Mouse (Mus musculus): Measurements from ENCODE around the gene Ift88. TPM values are rescaled to one million over a fixed set of nuclear protein-coding genes. Genes with fewer than 3 reads are reported as not detected.

Ift88 gene
- total and polyA plus RNA-seq, 2 experiments from 2014 or later: 4.5 to 7.3 TPM

DNA sequence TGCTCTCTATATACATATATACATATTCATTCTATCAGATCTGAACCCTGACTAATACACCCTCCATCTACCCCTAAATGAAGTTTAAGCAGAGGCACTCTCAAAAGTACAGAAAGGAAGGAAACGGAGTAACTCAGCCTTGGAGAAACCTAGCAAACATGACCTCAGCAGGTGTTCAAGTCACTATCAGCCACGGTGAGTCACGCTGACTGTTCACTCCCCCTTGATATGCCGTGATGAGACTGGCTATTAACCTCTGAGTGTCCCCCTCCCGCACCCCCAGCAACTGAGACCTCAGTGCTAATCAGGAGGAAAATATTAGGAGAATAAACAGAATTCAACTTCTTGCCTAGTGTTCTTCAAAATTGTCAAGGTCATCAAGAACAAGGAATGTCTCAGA is 38.2 kb upstream of the Ift88 start:
- 59% methylated on average over 5 of the region's 5 CpGs for WGBS
- Histone ChIP-seq H3K36me3 (replicated peaks; ENCODE audit: control insufficient read depth, insufficient read depth, low read length) (no peaks in the 10 kb centered on the region), H3K9me3 (replicated peaks; ENCODE audit: control insufficient read depth, low read length) (no peaks in the 10 kb centered on the region), H3K27ac (ENCODE audit: low read depth) (no peak overlapping the region), H3K4me2 (ENCODE audit: low read depth, low read length) (no peak overlapping the region), H3K4me1 (ENCODE audit: control insufficient read depth, insufficient read depth) (no peaks in the 10 kb centered on the region), H3K9ac (replicated peaks; ENCODE audit: low read depth, low read length) (no peak overlapping the region), H3K27me3 (ENCODE audit: control insufficient read depth, insufficient read depth, low read length) (no peaks in the 10 kb centered on the region), H3K4me3 (ENCODE audit: low read depth, low read length) (no peak overlapping the region)
- ATAC-seq (ENCODE audit: insufficient read depth, low read depth) (no peak), DNase-seq (ENCODE audit: low spot score) (no peak)
- TF ChIP-seq CTCF (IDR thresholded peaks at IDR 0.05; ENCODE audit: low read depth) (no peak), EP300 (IDR thresholded peaks at IDR 0.05; ENCODE audit: low read depth) (no peak)

DNA sequence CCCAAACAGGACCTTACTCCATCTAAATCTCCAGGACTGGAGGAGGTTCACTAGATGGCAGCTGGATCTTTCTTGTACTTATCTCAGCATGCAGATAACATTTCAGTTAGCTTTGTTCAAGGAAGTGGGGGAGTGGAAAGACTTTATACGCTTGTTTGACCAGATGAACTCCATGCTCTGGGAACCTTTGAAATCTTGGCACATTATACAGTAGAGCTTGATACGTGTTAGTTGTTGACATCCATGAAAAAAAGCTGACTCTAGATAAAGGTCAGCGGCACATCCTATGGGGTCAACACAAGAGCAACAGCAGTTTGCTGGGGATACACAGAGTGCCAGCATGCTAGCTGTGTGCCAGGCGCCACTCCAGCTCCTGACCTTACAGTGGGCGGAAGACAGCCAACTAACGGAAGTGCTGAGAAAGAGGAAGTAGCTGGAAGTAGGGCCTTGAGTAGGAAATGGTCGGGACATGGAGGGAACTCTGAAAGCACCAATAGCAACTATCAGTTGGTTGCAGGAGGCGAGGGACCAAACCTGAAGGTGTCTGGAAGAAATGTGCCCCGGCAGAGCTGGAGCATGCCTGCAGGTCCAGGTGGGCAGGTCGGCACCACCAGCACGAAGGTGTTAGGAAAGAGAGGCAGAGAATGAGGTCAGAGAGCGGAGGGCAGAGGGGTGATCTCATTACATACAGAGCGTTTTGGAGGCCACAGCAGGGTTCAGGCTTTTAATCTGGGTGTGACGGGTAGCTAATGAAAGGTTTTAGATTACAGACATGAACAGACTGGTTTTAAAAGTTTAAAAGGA is 36.9 kb upstream of the Ift88 start:
- no peak overlapping the region for H3K9ac ChIP-seq (replicated peaks; ENCODE audit: low read depth, low read length)
- H3K4me3 ChIP-seq (ENCODE audit: low read depth, low read length): no peak overlapping the region
- no peaks in the 10 kb centered on the region for H3K4me1 ChIP-seq (ENCODE audit: control insufficient read depth, insufficient read depth)
- TF ChIP-seq CTCF (IDR thresholded peaks at IDR 0.05; ENCODE audit: low read depth): no peak
- no peak for TF ChIP-seq EP300 (IDR thresholded peaks at IDR 0.05; ENCODE audit: low read depth)
- no peaks in the 10 kb centered on the region for H3K9me3 ChIP-seq (replicated peaks; ENCODE audit: control insufficient read depth, low read length)
- no peaks in the 10 kb centered on the region for H3K27me3 ChIP-seq (ENCODE audit: control insufficient read depth, insufficient read depth, low read length)
- ATAC-seq (ENCODE audit: insufficient read depth, low read depth): no peak
- WGBS: 44% methylated on average over 14 of the region's 14 CpGs
- H3K36me3 ChIP-seq (replicated peaks; ENCODE audit: control insufficient read depth, insufficient read depth, low read length): no peaks in the 10 kb centered on the region
- H3K4me2 ChIP-seq (ENCODE audit: low read depth, low read length): no peak overlapping the region
- no peak overlapping the region for H3K27ac ChIP-seq (ENCODE audit: low read depth)
- no peak for DNase-seq (ENCODE audit: low spot score)

DNA sequence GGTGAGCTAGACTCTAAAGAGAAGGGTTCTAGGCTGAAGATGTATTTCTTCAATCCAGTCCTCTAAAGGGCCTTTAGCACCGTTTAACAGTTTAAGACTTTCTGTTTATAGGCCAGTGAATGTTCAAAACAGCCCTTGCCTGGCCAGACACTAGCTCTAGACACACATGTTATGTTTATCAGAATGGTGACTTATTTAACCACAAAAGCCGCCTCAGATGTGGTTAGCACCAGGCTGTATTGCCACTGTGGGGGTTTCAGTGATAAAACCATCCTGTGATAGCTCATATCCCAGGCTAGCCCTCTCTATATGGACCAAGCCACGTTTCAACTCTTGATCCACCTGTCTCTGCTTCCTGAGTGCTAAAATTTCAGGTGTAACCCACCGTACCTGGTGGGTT is 32.2 kb upstream of the Ift88 start:
- no peaks in the 10 kb centered on the region for H3K27me3 ChIP-seq (ENCODE audit: control insufficient read depth, insufficient read depth, low read length)
- no peak for ATAC-seq (ENCODE audit: insufficient read depth, low read depth)
- H3K4me2 ChIP-seq (ENCODE audit: low read depth, low read length): no peak overlapping the region
- no peak overlapping the region for H3K4me3 ChIP-seq (ENCODE audit: low read depth, low read length)
- TF ChIP-seq CTCF (IDR thresholded peaks at IDR 0.05; ENCODE audit: low read depth) (no peak), EP300 (IDR thresholded peaks at IDR 0.05; ENCODE audit: low read depth) (no peak)
- no peaks in the 10 kb centered on the region for H3K4me1 ChIP-seq (ENCODE audit: control insufficient read depth, insufficient read depth)
- WGBS: 59% methylated on average over 4 of the region's 4 CpGs
- H3K9ac ChIP-seq (replicated peaks; ENCODE audit: low read depth, low read length): no peak overlapping the region
- no peaks in the 10 kb centered on the region for H3K36me3 ChIP-seq (replicated peaks; ENCODE audit: control insufficient read depth, insufficient read depth, low read length)
- H3K9me3 ChIP-seq (replicated peaks; ENCODE audit: control insufficient read depth, low read length): no peaks in the 10 kb centered on the region
- no peak for DNase-seq (ENCODE audit: low spot score)
- no peak overlapping the region for H3K27ac ChIP-seq (ENCODE audit: low read depth)

DNA sequence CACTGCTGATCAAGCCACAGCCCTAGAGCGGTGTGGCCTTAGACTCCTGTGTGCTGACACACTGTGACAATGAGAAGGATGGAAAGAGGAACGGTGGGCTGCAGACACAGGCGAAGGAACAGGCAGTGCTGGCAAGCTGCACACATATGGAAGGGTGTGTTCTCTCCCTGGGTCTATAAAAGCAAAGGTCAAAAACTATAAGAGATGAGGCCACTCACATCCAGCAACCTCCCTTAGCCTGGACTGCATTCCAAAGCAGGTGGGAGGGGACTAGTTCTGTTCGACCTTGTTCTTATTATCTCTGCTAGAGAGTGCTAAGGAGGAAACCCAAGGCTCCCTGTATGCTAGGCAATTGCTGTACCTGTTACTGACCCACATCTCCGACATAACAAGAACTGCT is 31.6 kb upstream of the Ift88 start:
- Histone ChIP-seq H3K9me3 (replicated peaks; ENCODE audit: control insufficient read depth, low read length) (no peaks in the 10 kb centered on the region), H3K4me3 (ENCODE audit: low read depth, low read length) (no peak overlapping the region), H3K27me3 (ENCODE audit: control insufficient read depth, insufficient read depth, low read length) (no peaks in the 10 kb centered on the region), H3K4me1 (ENCODE audit: control insufficient read depth, insufficient read depth) (no peaks in the 10 kb centered on the region), H3K36me3 (replicated peaks; ENCODE audit: control insufficient read depth, insufficient read depth, low read length) (no peaks in the 10 kb centered on the region), H3K27ac (ENCODE audit: low read depth) (no peak overlapping the region), H3K9ac (replicated peaks; ENCODE audit: low read depth, low read length) (no peak overlapping the region), H3K4me2 (ENCODE audit: low read depth, low read length) (no peak overlapping the region)
- no peak for ATAC-seq (ENCODE audit: insufficient read depth, low read depth)
- DNase-seq (ENCODE audit: low spot score): no peak
- 45% methylated on average over 5 of the region's 5 CpGs for WGBS
- no peak for TF ChIP-seq EP300 (IDR thresholded peaks at IDR 0.05; ENCODE audit: low read depth)
- TF ChIP-seq CTCF (IDR thresholded peaks at IDR 0.05; ENCODE audit: low read depth): no peak

DNA sequence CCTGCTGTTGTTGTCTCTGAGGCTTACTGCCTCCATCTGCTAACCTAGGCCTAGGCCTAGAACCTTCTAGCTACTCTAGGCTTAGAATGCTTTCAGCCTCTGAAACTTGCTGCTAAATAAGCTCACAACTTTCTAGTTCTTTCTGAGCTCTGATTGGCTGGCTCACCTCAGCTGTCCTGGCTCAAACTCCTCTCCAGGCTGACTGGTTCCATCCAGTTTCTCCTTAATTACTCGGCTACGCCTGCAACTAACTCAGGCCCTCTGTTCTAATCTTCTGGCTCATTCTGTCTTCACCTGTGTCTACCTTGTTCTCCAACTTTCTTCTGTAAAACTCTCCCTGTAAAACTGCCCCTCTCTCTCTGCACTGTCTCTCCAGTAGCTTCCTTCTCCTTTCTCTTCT is 28.4 kb upstream of the Ift88 start:
- no peaks in the 10 kb centered on the region for H3K9me3 ChIP-seq (replicated peaks; ENCODE audit: control insufficient read depth, low read length)
- 80% methylated on average over 2 of the region's 2 CpGs for WGBS

DNA sequence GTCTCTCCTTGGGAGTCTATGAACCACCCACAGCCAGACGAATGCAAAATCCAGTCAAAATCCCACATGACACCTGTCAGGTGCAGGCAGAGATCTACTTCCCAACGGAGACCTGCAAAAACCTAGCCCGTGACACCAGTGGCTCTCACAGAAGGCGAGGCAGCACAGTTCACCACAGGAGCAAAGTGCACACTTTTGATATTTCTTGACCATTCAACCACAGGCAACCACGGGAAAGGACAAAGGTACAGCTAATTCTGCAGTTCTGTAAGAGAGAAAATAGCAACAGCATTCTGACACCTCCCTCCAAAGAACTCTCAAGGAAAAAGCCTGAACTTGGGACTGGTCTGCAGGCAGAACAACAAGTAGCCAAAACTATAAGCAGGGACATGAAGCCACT is 26.6 kb upstream of the Ift88 start:
- Histone ChIP-seq H3K27me3 (ENCODE audit: control insufficient read depth, insufficient read depth, low read length) (no peaks in the 10 kb centered on the region), H3K9me3 (replicated peaks; ENCODE audit: control insufficient read depth, low read length) (no peaks in the 10 kb centered on the region), H3K27ac (ENCODE audit: low read depth) (no peak overlapping the region), H3K4me3 (ENCODE audit: low read depth, low read length) (no peak overlapping the region), H3K9ac (replicated peaks; ENCODE audit: low read depth, low read length) (no peak overlapping the region), H3K4me1 (ENCODE audit: control insufficient read depth, insufficient read depth) (no peaks in the 10 kb centered on the region), H3K36me3 (replicated peaks; ENCODE audit: control insufficient read depth, insufficient read depth, low read length) (no peaks in the 10 kb centered on the region), H3K4me2 (ENCODE audit: low read depth, low read length) (no peak overlapping the region)
- WGBS: 82% methylated on average over 5 of the region's 5 CpGs
- no peak for ATAC-seq (ENCODE audit: insufficient read depth, low read depth)
- no peak for TF ChIP-seq CTCF (IDR thresholded peaks at IDR 0.05; ENCODE audit: low read depth)
- TF ChIP-seq EP300 (IDR thresholded peaks at IDR 0.05; ENCODE audit: low read depth): no peak
- DNase-seq (ENCODE audit: low spot score): no peak

More for the DNA sequence above, 28.4 kb upstream of the Ift88 start:
- H3K27me3 ChIP-seq (ENCODE audit: control insufficient read depth, insufficient read depth, low read length): no peaks in the 10 kb centered on the region
- H3K4me1 ChIP-seq (ENCODE audit: control insufficient read depth, insufficient read depth): no peaks in the 10 kb centered on the region
- TF ChIP-seq CTCF (IDR thresholded peaks at IDR 0.05; ENCODE audit: low read depth) (no peak), EP300 (IDR thresholded peaks at IDR 0.05; ENCODE audit: low read depth) (no peak)
- no peaks in the 10 kb centered on the region for H3K36me3 ChIP-seq (replicated peaks; ENCODE audit: control insufficient read depth, insufficient read depth, low read length)
- H3K4me3 ChIP-seq (ENCODE audit: low read depth, low read length): no peak overlapping the region
- no peak for ATAC-seq (ENCODE audit: insufficient read depth, low read depth)
- no peak overlapping the region for H3K4me2 ChIP-seq (ENCODE audit: low read depth, low read length)
- no peak overlapping the region for H3K9ac ChIP-seq (replicated peaks; ENCODE audit: low read depth, low read length)
- no peak for DNase-seq (ENCODE audit: low spot score)
- no peak overlapping the region for H3K27ac ChIP-seq (ENCODE audit: low read depth)
